Mouse (Mus musculus) c-Kit-positive CD71-positive TER-119-negative erythroid progenitor cells, embryonic 14.5 days (primary cell): ENCODE measurements around the gene Rpl24.

ENCODE experiments used
- DNase-seq: peaks from one replicate; pipeline ENCODE4 v3.0.0-alpha.2; 2013; ENCODE audit warnings: low read depth

Rpl24 gene

DNA sequence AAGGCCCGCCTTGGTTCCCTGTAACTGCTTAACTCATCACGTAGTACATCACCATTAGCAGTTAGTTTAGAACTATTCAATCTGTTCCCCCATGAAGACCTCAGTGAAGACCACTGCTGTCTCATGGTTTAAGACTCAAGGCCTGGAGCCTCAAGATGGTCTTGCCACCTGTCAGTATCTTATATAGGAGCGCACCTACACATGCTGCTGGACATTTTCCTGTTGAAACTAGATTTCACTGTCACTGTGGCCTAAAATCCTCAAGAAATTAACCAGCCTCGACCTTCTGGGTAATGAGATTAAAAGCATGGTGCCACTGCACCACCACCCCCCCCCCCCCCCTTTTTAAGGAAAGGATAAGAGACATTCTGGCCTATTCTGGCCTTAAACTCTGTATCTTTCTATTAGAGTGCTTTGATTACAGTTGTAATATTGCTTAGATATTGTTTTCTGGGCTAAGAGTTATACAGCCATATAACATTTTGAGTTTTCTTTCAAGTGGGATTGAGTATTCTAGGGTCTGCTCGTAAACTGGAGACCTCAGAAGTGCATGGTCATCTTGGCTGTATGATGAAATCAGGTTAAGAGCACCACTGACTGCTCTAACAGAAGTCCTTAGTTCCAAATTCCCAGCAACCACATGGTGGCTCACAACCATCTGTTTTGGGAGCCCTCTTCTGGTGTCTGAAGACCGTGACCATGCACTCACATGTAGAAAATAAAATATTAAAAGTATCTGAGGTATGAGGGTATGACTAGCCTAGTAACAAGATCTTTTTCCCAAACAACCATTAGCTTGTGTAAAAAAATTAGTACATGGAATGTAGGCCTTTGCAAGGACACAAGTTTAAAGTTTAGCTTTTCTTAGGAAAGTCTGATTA, 5.9 kb downstream of the Rpl24 start:
- no peak for DNase-seq

GRCm38 (mm10) chr16:55972626-55973201, 6.6 kb downstream of the Rpl24 start:
- peak; percentile 24 for DNase-seq

DNA sequence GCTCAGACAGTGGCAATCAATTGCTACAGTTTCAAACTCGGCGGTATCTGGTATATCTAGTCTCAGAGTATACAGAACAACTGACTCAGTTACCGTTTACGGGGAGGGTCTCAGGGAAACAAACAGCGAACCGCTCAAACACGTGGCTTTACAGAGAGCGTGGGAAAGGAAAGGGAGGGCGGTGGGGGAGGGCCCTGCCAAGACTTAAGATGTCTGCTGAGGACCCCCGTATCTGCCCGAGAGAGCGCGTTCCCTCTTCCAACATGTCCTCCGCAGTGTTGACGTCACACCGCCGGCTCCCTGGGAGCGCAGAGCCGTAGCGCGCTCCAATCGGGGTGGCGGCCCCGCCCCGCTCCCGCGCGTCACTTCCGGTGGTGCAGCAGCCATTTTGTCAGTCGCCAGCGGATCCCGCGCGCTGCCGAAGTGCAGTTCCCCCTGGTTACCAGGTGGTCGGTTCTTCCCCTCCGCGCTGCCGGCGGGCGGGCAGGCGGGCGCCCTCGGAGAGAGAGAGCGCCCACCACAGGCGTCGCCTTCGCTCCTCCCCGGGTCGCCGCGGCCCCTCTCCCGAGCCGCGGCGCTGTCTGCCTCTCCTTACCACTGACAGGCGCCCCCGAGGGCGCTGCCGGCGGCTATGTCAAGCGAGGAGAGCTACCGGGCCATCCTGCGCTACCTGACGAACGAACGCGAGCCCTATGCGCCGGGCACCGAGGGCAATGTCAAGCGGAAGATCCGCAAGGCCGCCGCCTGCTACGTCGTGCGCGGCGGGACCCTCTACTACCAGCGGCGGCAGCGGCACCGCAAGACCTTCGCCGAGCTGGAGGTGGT, 7.6 kb downstream of the Rpl24 start, which contains the start of gene Zbtb11:
Gene Zbtb11, plus strand, starts transcription at position 453 of the 825 bp plus-strand sequence.
- peak; percentile 98 for DNase-seq

GRCm38 (mm10) chr16:55974256-55974902, 8.3 kb downstream of the Rpl24 start:
- peak; percentile 71 for DNase-seq

DNA sequence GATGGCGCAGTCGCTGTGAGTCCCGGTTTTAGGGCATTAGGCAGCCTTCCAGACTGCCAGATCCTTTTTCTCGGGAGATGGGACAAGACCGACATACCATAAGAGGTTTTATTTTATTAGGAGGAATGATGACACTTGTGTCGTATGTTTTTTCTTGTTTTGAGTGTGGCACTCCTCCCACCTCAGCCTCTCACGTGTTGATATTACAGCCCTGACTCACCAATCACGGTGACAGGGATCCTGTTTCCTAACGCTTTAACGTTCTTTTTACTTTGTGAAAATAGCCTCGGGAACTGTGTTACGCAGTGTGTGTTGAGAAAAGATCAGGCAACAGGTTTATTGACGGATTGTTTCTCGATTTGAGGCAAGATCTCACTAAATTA, 8.8 kb downstream of the Rpl24 start:
- DNase-seq, result peak; percentile 43

DNA sequence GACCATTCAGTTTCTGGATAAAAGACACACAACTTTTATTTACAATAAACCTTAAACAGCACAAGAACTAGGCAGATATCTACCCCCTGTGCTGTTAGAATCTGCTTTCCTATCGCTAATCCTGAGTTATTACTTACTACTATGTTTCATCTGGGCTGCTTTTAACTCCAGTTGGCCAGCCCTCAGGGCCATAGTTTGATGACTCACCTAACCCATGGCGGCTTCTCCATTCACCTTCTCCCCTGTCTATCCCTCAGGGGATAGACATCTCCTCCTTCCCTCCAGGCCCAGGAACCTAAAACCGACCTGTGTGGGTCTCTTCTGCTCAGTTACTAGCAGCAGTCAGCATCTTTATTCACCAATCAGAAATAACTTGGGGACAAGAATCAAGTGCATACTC, 19.9 kb downstream of the Rpl24 start:
- no peak for DNase-seq

- no peak for DNase-seq
Measured at GRCm38 (mm10) chr16:55990311-55990710, 24.2 kb downstream of the Rpl24 start.

DNA sequence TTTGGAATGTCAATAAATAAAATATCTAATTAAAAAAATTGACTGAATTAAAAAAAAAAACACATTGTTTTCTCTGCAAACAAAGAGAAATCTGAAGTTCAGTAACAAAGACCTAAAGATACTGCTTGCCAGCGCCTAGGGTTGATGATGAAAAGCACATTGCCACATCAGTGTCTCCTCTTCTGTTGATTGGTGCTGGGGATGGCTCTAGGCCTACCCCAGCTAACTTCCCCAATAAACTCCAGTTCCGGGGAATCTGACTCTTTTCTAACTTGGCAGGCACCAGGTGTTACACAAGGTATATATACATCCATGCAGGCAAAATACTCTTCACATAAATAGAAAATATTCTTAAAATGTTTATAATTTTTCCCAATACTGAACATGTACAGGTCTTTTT, 28.2 kb downstream of the Rpl24 start:
- no peak for DNase-seq

DNA sequence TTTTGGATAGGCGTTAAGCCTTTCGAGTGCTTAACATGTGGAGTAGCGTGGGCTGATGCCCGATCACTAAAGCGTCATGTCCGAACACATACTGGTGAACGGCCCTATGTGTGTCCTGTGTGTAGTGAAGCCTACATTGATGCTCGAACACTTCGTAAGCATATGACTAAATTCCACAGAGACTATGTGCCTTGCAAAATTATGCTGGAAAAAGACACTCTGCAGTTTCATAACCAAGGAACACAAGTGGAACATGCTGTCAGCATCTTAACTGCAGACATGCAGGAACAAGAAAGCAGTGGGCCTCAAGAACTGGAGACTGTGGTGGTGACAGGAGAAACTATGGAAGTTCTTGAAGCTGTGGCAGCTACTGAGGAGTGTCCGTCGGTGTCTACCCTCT, 40.7 kb downstream of the Rpl24 start:
- no peak for DNase-seq

DNA sequence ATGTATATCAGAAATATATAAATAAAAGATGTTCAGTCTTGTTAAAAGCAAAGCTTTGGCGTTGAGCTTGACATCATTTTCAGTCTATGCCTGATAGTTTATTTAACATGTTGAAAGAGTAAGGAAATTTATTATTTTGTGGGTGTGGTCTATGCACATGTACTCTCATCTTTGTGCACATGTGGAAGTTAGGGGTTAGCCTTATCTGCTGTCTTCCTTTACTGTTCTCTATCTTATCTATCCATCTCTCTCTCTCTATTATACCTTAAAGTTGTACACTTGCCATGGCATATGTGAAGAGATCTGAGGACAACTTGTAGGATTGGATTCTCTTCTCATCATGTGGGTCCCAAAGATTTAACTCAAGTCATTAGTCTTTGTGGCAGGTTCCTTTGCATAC, 42.8 kb downstream of the Rpl24 start:
- no peak for DNase-seq

GRCm38 (mm10) chr16:56012789-56013743, 47.0 kb downstream of the Rpl24 start:
- DNase-seq, result no peak

GRCm38 (mm10) chr16:56014076-56014475, 48.0 kb downstream of the Rpl24 start:
- no peak for DNase-seq

GRCm38 (mm10) chr16:56019660-56020059, 53.6 kb downstream of the Rpl24 start:
- no peak for DNase-seq
